Mouse (Mus musculus): ENCODE measurements at regions not wholly inside any gene's neighbourhood (a gene's known extent, or its start where the extent isn't known, plus 50 kb on each side); places are given as distances from the start of the nearest gene placed in this dataset.

GRCm38 (mm10) chr3:151670628-151671027 is 79.1 kb downstream of the Ifi44 start:
- no peak for DNase-seq (ENCODE audit: low spot score in 2 of 2)

- DNase-seq (ENCODE audit: low spot score in 2 of 2): no peak
Measured at GRCm38 (mm10) chr3:151653298-151653697, 96.5 kb downstream of the Ifi44 start.

GRCm38 (mm10) chr3:151651524-151651923 is 98.2 kb downstream of the Ifi44 start:
- peak; percentile 31 to 62 for DNase-seq (ENCODE audit: low spot score in 2 of 2)

GRCm38 (mm10) chr3:151647637-151648036 is 102.1 kb downstream of the Ifi44 start:
- no peak for DNase-seq (ENCODE audit: low spot score in 2 of 2)

- no peak for DNase-seq (ENCODE audit: low spot score in 2 of 2)
Measured at GRCm38 (mm10) chr3:151639431-151640111, 110.2 kb downstream of the Ifi44 start.

- no peak for DNase-seq (ENCODE audit: low spot score in 2 of 2)
Measured at GRCm38 (mm10) chr3:151638326-151638725, 111.4 kb downstream of the Ifi44 start.

GRCm38 (mm10) chr3:151610954-151611353 is 138.8 kb downstream of the Ifi44 start:
- DNase-seq (ENCODE audit: low spot score in 2 of 2): no peak

- peak in 1 of 2 experiments; percentile 6 for DNase-seq (ENCODE audit: low spot score in 2 of 2)
Measured at GRCm38 (mm10) chr3:151607689-151608088, 142.1 kb downstream of the Ifi44 start.

- no peak for DNase-seq (ENCODE audit: low spot score in 2 of 2)
Measured at GRCm38 (mm10) chr3:151603371-151603770, 146.4 kb downstream of the Ifi44 start.

All from layer of hippocampus, postnatal 14 days (tissue).